Mouse (Mus musculus) olfactory bulb, adult 2 months (tissue): ENCODE results near the gene Crybg1.

Experiments
- CTCF ChIP-seq: fragments of 200-500 bp; IDR thresholded peaks from 2 replicates; pipeline ENCODE4 v1.5.1; 2012; ENCODE audit warnings: low read depth, mild to moderate bottlenecking, low read length, moderate library complexity; ENCODE audit not compliant: insufficient read depth
- POLR2A ChIP-seq: fragments of 200-500 bp; IDR thresholded peaks from 2 replicates; pipeline ENCODE4 v1.6.1; 2012; ENCODE audit warnings: mild to moderate bottlenecking, low read depth, low read length, moderate library complexity; ENCODE audit not compliant: insufficient read depth

DNA sequence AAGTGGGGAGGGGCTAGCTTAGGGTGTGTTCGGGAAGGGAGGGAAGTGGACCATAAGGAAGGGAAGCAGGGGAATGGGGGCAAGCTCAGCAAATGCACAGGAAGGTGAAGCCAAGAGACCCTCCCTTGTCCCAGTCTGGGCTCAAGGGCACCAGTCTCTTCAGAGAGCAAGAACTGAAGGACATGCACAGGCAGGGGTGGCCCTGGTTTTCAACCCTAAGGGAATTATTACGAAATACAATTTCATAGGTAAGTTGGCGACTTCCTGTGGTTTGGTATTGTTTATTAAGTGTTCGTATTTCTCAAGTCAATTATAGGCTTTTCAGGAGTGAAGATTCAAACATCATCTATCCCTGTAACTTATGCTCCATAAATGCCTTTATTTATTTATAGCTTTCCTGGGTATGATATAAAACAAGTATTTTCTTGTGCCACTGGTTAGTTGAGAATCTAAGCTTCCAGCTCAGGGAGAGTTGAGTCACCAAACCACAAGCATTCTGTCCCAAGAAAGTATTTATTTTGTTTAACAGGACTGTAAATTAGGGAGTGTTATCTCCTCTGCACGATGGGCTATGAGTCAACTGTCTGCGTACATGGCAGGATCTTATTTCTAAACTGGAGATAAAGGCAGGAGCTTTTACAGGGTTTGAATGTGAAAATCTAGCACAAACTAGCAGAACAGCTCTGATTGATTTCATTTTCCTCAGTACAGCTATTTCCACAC lies 69.7 kb downstream of the Crybg1 start:
- TF ChIP-seq CTCF (no peak), POLR2A (no peak)
